7 mouse cellular contexts compared by ENCODE assay signal in genomic region chr4:150073102-150073473, GRCm38 (mm10). TPM values are rescaled to one million over a fixed set of nuclear protein-coding genes. Genes with fewer than 3 reads are reported as not detected.
DNase-seq lines count a peak whose midpoint lies in the region; ATAC-seq and TF ChIP-seq lines count a peak whose summit lies in the region.

No protein-coding gene starts in this region.

- peaks cover 32% of the 10 kb centered on the region for H3K4me1 ChIP-seq in kidney, embryonic 15.5 days
- H3K4me1 ChIP-seq in CH12.LX (ENCODE audit: control insufficient read depth in 1 of 2, insufficient read depth in 2 of 2): peaks cover 8 to 70% of the 10 kb centered on the region in 2 experiments
- no peaks in the 10 kb centered on the region for H3K4me1 ChIP-seq in lung, embryonic 14.5 days (ENCODE audit: insufficient read depth)

- in situ Hi-C loops in CH12.LX (cut with MboI; ENCODE audit: low pct_ligation_motif_present, low pct_unique_long_range_greater_than_20kb, low sequenced_read_pairs): loop anchor here (5.0 kb wide), 1 partner anchor 36 kb away; no protein-coding TSS in a partner anchor

- no peak overlapping the region for H3K4me2 ChIP-seq in kidney, embryonic 15.5 days
- H3K4me2 ChIP-seq in CH12.LX (ENCODE audit: insufficient read depth, low read depth, poor library complexity, severe bottlenecking): no peak overlapping the region
- H3K4me2 ChIP-seq in lung, embryonic 14.5 days: no peak overlapping the region

- H3K27ac ChIP-seq in kidney, embryonic 15.5 days: no peak overlapping the region
- no peak overlapping the region for H3K27ac ChIP-seq in CH12.LX (ENCODE audit: insufficient read depth, low read depth)
- H3K27ac ChIP-seq in lung, embryonic 14.5 days (ENCODE audit: low read depth): no peak overlapping the region

- H3K9me3 ChIP-seq in kidney, embryonic 15.5 days (replicated peaks): no peaks in the 10 kb centered on the region
- H3K9me3 ChIP-seq in CH12.LX (replicated peaks; ENCODE audit: low read length): no peaks in the 10 kb centered on the region
- no peaks in the 10 kb centered on the region for H3K9me3 ChIP-seq in lung, embryonic 14.5 days (ENCODE audit: low read depth, low read length)

- peak; percentile 83 for TF ChIP-seq RAD21 in CH12.LX (IDR thresholded peaks at IDR 0.05; ENCODE audit: low read depth, low read length)

- no peak for ATAC-seq in kidney, embryonic 15.5 days (replicated peaks; ENCODE audit: low FRiP score)
- ATAC-seq in lung, embryonic 14.5 days (ENCODE audit: insufficient read depth): no peak

- no peak for TF ChIP-seq EP300 in CH12.LX (IDR thresholded peaks at IDR 0.05; ENCODE audit: low read length)

- H3K4me3 ChIP-seq in kidney, embryonic 15.5 days (replicated peaks): no peak overlapping the region
- H3K4me3 ChIP-seq in CH12.LX (replicated peaks in 1 of 3; ENCODE audit: low read depth in 2 of 3, low read length in 2 of 3, poor library complexity in 1 of 3): no peak overlapping the region
- H3K4me3 ChIP-seq in lung, embryonic 14.5 days (ENCODE audit: low read depth, low read length): no peak overlapping the region

- no peaks in the 10 kb centered on the region for H3K27me3 ChIP-seq in kidney, embryonic 15.5 days
- H3K27me3 ChIP-seq in CH12.LX (replicated peaks): no peaks in the 10 kb centered on the region
- no peaks in the 10 kb centered on the region for H3K27me3 ChIP-seq in lung, embryonic 14.5 days (ENCODE audit: insufficient read depth, low read length)

- no peaks in the 10 kb centered on the region for H3K79me2 ChIP-seq in CH12.LX (replicated peaks; ENCODE audit: control insufficient read depth, extremely low read depth, insufficient read depth, poor library complexity, severe bottlenecking)

- TF ChIP-seq POLR2A in CH12.LX (IDR thresholded peaks at IDR 0.05; ENCODE audit: low read depth, low read length): no peak

- TF ChIP-seq CTCF in CH12.LX (conservative IDR thresholded peaks at IDR 0.05 in 1 of 2, IDR thresholded peaks at IDR 0.05 in 1 of 2; ENCODE audit: low read depth in 2 of 2, low read length in 2 of 2): peak; percentile 89 to 91
- peak; percentile 83 for TF ChIP-seq CTCF in lung, embryonic 14.5 days (IDR thresholded peaks at IDR 0.05; ENCODE audit: low read depth)

- WGBS in kidney, embryonic 15.5 days: 14% methylated on average over 8 of the region's 8 CpGs
- 21% methylated on average over 8 of the region's 8 CpGs for WGBS in lung, embryonic 14.5 days

- H3K9ac ChIP-seq in kidney, embryonic 15.5 days: no peak overlapping the region
- H3K9ac ChIP-seq in CH12.LX (ENCODE audit: insufficient read depth, low read depth): no peak overlapping the region
- H3K9ac ChIP-seq in lung, embryonic 14.5 days: no peak overlapping the region

- DNase-seq in kidney, adult 9 months: peak; percentile 51
- peak; percentile 72 for DNase-seq in CH12.LX (ENCODE audit: extremely low read depth)
- peak; percentile 81 for DNase-seq in R1 (ENCODE audit: low read depth, low spot score)
- DNase-seq in embryo, embryonic 10.5 days (ENCODE audit: low spot score): peak; percentile 68
- DNase-seq in lung, embryonic 14.5 days: peak; percentile 74
- DNase-seq in testis, postnatal 10 days (ENCODE audit: low spot score): peak; percentile 84

- no peaks in the 10 kb centered on the region for H3K36me3 ChIP-seq in kidney, embryonic 15.5 days
- H3K36me3 ChIP-seq in CH12.LX (replicated peaks in 1 of 2; ENCODE audit: control insufficient read depth in 1 of 2, insufficient read depth in 1 of 2, low read length in 1 of 2): peaks cover 30 to 58% of the 10 kb centered on the region in 2 experiments
- H3K36me3 ChIP-seq in lung, embryonic 14.5 days (ENCODE audit: insufficient read depth): peaks cover 3% of the 10 kb centered on the region; the same call in 1 of the 2 replicates

- dilution Hi-C loops in CH12.LX (cut with MboI; ENCODE audit: extremely low pct_ligation_motif_present, extremely low pct_unique_long_range_greater_than_20kb, low sequenced_read_pairs): no loop called here

TF ChIP-seq in CH12.LX, 34 proteins besides CTCF, POLR2A, EP300 and RAD21:
- TF ChIP-seq SMC3 (IDR thresholded peaks at IDR 0.05; ENCODE audit: low read depth, low read length) (peak; percentile 95), MXI1 (IDR thresholded peaks at IDR 0.05; ENCODE audit: low read depth, low read length) (no peak), NELFE (IDR thresholded peaks at IDR 0.05; ENCODE audit: low read depth, low read length) (peak; percentile 30; the same call in 1 of the 2 replicates), MAFK (IDR thresholded peaks at IDR 0.05; ENCODE audit: insufficient replicate concordance, low read length) (no peak), ZC3H11A (IDR thresholded peaks at IDR 0.05; ENCODE audit: low read depth, low read length) (peak; percentile 64), MAX (IDR thresholded peaks at IDR 0.05; ENCODE audit: low read length) (no peak), UBTF (IDR thresholded peaks at IDR 0.05; ENCODE audit: low read depth, low read length) (no peak)

RNA-seq across cellular contexts. Expression of gene Gpr157, which starts 14.1 kb away (rescaled TPM):
- 0.51 and 0.53 TPM in 2 replicates for polyA plus RNA-seq in kidney, embryonic 15.5 days (2015; fragmentation: Nextera tagmentation; extraction: Ambion mirVana)
- total RNA-seq in CH12.LX (2012; rRNA removed) (1.3 and 2.8 TPM in 2 replicates), CH12.LX (2014; rRNA removed) (2.3 and 2.6 TPM in 2 replicates)
- 3.1 and 3.5 TPM in 2 replicates for polyA plus RNA-seq in CH12.LX (2012; ENCODE audit: insufficient read length, low read depth)
- 1.4 and 1.5 TPM in 2 replicates for polyA plus RNA-seq in lung, embryonic 14.5 days (2014; fragmentation: Nextera tagmentation; extraction: Ambion mirVana)

RNA-seq across cellular contexts. Expression of gene Slc2a5, which starts 46.0 kb away (rescaled TPM):
- polyA plus RNA-seq in kidney, embryonic 15.5 days (2015; fragmentation: Nextera tagmentation; extraction: Ambion mirVana): 1.6 and 2.7 TPM in 2 replicates
- total RNA-seq in CH12.LX (2012; rRNA removed) (0.38 and 1.4 TPM in 2 replicates), CH12.LX (2014; rRNA removed) (0.70 and 0.81 TPM in 2 replicates)
- polyA plus RNA-seq in CH12.LX (2012; ENCODE audit: insufficient read length, low read depth): 1.1 and 1.5 TPM in 2 replicates
- 0.60 and 0.70 TPM in 2 replicates for polyA plus RNA-seq in lung, embryonic 14.5 days (2014; fragmentation: Nextera tagmentation; extraction: Ambion mirVana)
